Mouse (Mus musculus): ENCODE data around the gene Bdh2. TPM values are rescaled to one million over a fixed set of nuclear protein-coding genes. Genes with fewer than 3 reads are reported as not detected.

Gene Bdh2
- polyA plus RNA-seq, 1 experiment: 3.8 TPM

- no peak overlapping the region for H3K27ac ChIP-seq (ENCODE audit: insufficient read depth, low read length)
- TF ChIP-seq CTCF (IDR thresholded peaks at IDR 0.05; ENCODE audit: borderline replicate concordance, insufficient read depth, low read length) (no peak), POLR2A (IDR thresholded peaks at IDR 0.05; ENCODE audit: low read depth, low read length) (no peak)
- H3K4me1 ChIP-seq (ENCODE audit: control insufficient read depth, insufficient read depth, low read length): no peaks in the 10 kb centered on the region
- no peak overlapping the region for H3K4me3 ChIP-seq (ENCODE audit: insufficient read depth, low read length)
Measured at GRCm38 (mm10) chr3:135314811-135315210, 33.8 kb downstream of the Bdh2 start.

GRCm38 (mm10) chr3:135315720-135316425 lies 34.9 kb downstream of the Bdh2 start:
- TF ChIP-seq POLR2A (IDR thresholded peaks at IDR 0.05; ENCODE audit: low read depth, low read length) (no peak), CTCF (IDR thresholded peaks at IDR 0.05; ENCODE audit: borderline replicate concordance, insufficient read depth, low read length) (no peak)

GRCm38 (mm10) chr3:135318331-135318730 lies 37.3 kb downstream of the Bdh2 start:
- TF ChIP-seq POLR2A (IDR thresholded peaks at IDR 0.05; ENCODE audit: low read depth, low read length) (no peak), CTCF (IDR thresholded peaks at IDR 0.05; ENCODE audit: borderline replicate concordance, insufficient read depth, low read length) (no peak)
- H3K27ac ChIP-seq (ENCODE audit: insufficient read depth, low read length): no peak overlapping the region

More at GRCm38 (mm10) chr3:135315720-135316425, 34.9 kb downstream of the Bdh2 start:
- no peaks in the 10 kb centered on the region for H3K4me1 ChIP-seq (ENCODE audit: control insufficient read depth, insufficient read depth, low read length)
- H3K27ac ChIP-seq (ENCODE audit: insufficient read depth, low read length): no peak overlapping the region
- no peak overlapping the region for H3K4me3 ChIP-seq (ENCODE audit: insufficient read depth, low read length)

GRCm38 (mm10) chr3:135324354-135324753 lies 43.3 kb downstream of the Bdh2 start:
- H3K4me1 ChIP-seq (ENCODE audit: control insufficient read depth, insufficient read depth, low read length): no peaks in the 10 kb centered on the region
- TF ChIP-seq CTCF (IDR thresholded peaks at IDR 0.05; ENCODE audit: borderline replicate concordance, insufficient read depth, low read length): no peak
- TF ChIP-seq POLR2A (IDR thresholded peaks at IDR 0.05; ENCODE audit: low read depth, low read length): no peak
- no peak overlapping the region for H3K27ac ChIP-seq (ENCODE audit: insufficient read depth, low read length)
- no peak overlapping the region for H3K4me3 ChIP-seq (ENCODE audit: insufficient read depth, low read length)

More at GRCm38 (mm10) chr3:135318331-135318730, 37.3 kb downstream of the Bdh2 start:
- Histone ChIP-seq H3K4me1 (ENCODE audit: control insufficient read depth, insufficient read depth, low read length) (no peaks in the 10 kb centered on the region), H3K4me3 (ENCODE audit: insufficient read depth, low read length) (no peak overlapping the region)

- no peak overlapping the region for H3K27ac ChIP-seq (ENCODE audit: insufficient read depth, low read length)
- no peak overlapping the region for H3K4me3 ChIP-seq (ENCODE audit: insufficient read depth, low read length)
- TF ChIP-seq POLR2A (IDR thresholded peaks at IDR 0.05; ENCODE audit: low read depth, low read length) (no peak), CTCF (IDR thresholded peaks at IDR 0.05; ENCODE audit: borderline replicate concordance, insufficient read depth, low read length) (no peak)
- no peaks in the 10 kb centered on the region for H3K4me1 ChIP-seq (ENCODE audit: control insufficient read depth, insufficient read depth, low read length)
Measured at GRCm38 (mm10) chr3:135327176-135327575, 46.2 kb downstream of the Bdh2 start.

- TF ChIP-seq CTCF (IDR thresholded peaks at IDR 0.05; ENCODE audit: borderline replicate concordance, insufficient read depth, low read length) (peak; percentile 32; the same call in 1 of the 2 replicates), POLR2A (IDR thresholded peaks at IDR 0.05; ENCODE audit: low read depth, low read length) (no peak)
- H3K4me1 ChIP-seq (ENCODE audit: control insufficient read depth, insufficient read depth, low read length): no peaks in the 10 kb centered on the region
- H3K4me3 ChIP-seq (ENCODE audit: insufficient read depth, low read length): no peak overlapping the region
- H3K27ac ChIP-seq (ENCODE audit: insufficient read depth, low read length): no peak overlapping the region
Measured at GRCm38 (mm10) chr3:135327601-135328000, 46.6 kb downstream of the Bdh2 start.

- TF ChIP-seq POLR2A (IDR thresholded peaks at IDR 0.05; ENCODE audit: low read depth, low read length): no peak
- no peak for TF ChIP-seq CTCF (IDR thresholded peaks at IDR 0.05; ENCODE audit: borderline replicate concordance, insufficient read depth, low read length)
- Histone ChIP-seq H3K4me1 (ENCODE audit: control insufficient read depth, insufficient read depth, low read length) (no peaks in the 10 kb centered on the region), H3K4me3 (ENCODE audit: insufficient read depth, low read length) (no peak overlapping the region), H3K27ac (ENCODE audit: insufficient read depth, low read length) (no peak overlapping the region)
Measured at GRCm38 (mm10) chr3:135328560-135328959, 47.5 kb downstream of the Bdh2 start.

GRCm38 (mm10) chr3:135332691-135333090 lies 51.7 kb downstream of the Bdh2 start:
- TF ChIP-seq POLR2A (IDR thresholded peaks at IDR 0.05; ENCODE audit: low read depth, low read length): no peak
- TF ChIP-seq CTCF (IDR thresholded peaks at IDR 0.05; ENCODE audit: borderline replicate concordance, insufficient read depth, low read length): no peak

GRCm38 (mm10) chr3:135333763-135334162 lies 52.7 kb downstream of the Bdh2 start:
- TF ChIP-seq POLR2A (IDR thresholded peaks at IDR 0.05; ENCODE audit: low read depth, low read length) (no peak), CTCF (IDR thresholded peaks at IDR 0.05; ENCODE audit: borderline replicate concordance, insufficient read depth, low read length) (no peak)
- H3K4me1 ChIP-seq (ENCODE audit: control insufficient read depth, insufficient read depth, low read length): no peaks in the 10 kb centered on the region
- H3K4me3 ChIP-seq (ENCODE audit: insufficient read depth, low read length): no peak overlapping the region
- H3K27ac ChIP-seq (ENCODE audit: insufficient read depth, low read length): no peak overlapping the region

More at GRCm38 (mm10) chr3:135332691-135333090, 51.7 kb downstream of the Bdh2 start:
- Histone ChIP-seq H3K4me3 (ENCODE audit: insufficient read depth, low read length) (no peak overlapping the region), H3K27ac (ENCODE audit: insufficient read depth, low read length) (no peak overlapping the region), H3K4me1 (ENCODE audit: control insufficient read depth, insufficient read depth, low read length) (no peaks in the 10 kb centered on the region)

GRCm38 (mm10) chr3:135347739-135348264 lies 66.8 kb downstream of the Bdh2 start, which contains the start of gene Slc9b1:
Gene Slc9b1 (plus strand): TSS chr3:135348029.
- no peaks in the 10 kb centered on the region for H3K4me1 ChIP-seq (ENCODE audit: control insufficient read depth, insufficient read depth, low read length)
- H3K27ac ChIP-seq (ENCODE audit: insufficient read depth, low read length): no peak within 1 kb of the TSS
- TF ChIP-seq POLR2A (IDR thresholded peaks at IDR 0.05; ENCODE audit: low read depth, low read length) (no peak), CTCF (IDR thresholded peaks at IDR 0.05; ENCODE audit: borderline replicate concordance, insufficient read depth, low read length) (no peak)
- no peak within 1 kb of the TSS for H3K4me3 ChIP-seq (ENCODE audit: insufficient read depth, low read length)
